Mouse (Mus musculus) heart, embryonic 10.5 days (tissue): ENCODE results near the gene Ank3. TPM values are rescaled to one million over a fixed set of nuclear protein-coding genes. Genes with fewer than 3 reads are reported as not detected.

Experiments
- DNase-seq: peaks from one replicate; pipeline ENCODE4 v3.0.0-alpha.2; 2017; ENCODE audit warnings: low spot score
- H3K27ac ChIP-seq: fragments of 300-500 bp; sonication (generic); 2 replicates; pipeline ENCODE4 v1.5.1; 2016; ENCODE audit warnings: mild to moderate bottlenecking
- H3K27me3 ChIP-seq: fragments of 300-500 bp; sonication (generic); 2 replicates; pipeline ENCODE4 v1.6.1; 2016; ENCODE audit warnings: mild to moderate bottlenecking; ENCODE audit not compliant: poor library complexity, insufficient read depth, severe bottlenecking
- H3K36me3 ChIP-seq: fragments of 300-500 bp; sonication (generic); 2 replicates; pipeline ENCODE4 v1.6.1; 2016; ENCODE audit warnings: mild to moderate bottlenecking, moderate library complexity
- H3K4me1 ChIP-seq: fragments of 300-500 bp; sonication (generic); 2 replicates; pipeline ENCODE4 v1.6.1; 2016; ENCODE audit warnings: mild to moderate bottlenecking
- H3K4me3 ChIP-seq: fragments of 300-500 bp; sonication (generic); 2 replicates; pipeline ENCODE4 v1.5.1; 2016; ENCODE audit warnings: mild to moderate bottlenecking, moderate library complexity
- H3K9me3 ChIP-seq: fragments of 300-500 bp; sonication (generic); 2 replicates; pipeline ENCODE4 v1.6.1; 2016; ENCODE audit warnings: mild to moderate bottlenecking, moderate library complexity
- WGBS: fragments of 180-500 bp; shearing (Covaris S2); methylation state at CpG from one replicate; pipeline ENCODE4 v1.1.7; 2016; 5-methylcytosine and 5-hydroxymethylcytosine counted together
- polyA plus RNA-seq: library from polyadenylated mRNA; unstranded; fragments of >200 nt; fragmentation: Nextera tagmentation; extraction: Ambion mirVana; gene quantifications from 2 replicates; pipeline ENCODE4 v1.2.1, GENCODE M21; 2016

The Ank3 gene
- polyA plus RNA-seq, 1 experiment from 2014 or later: 54.8 TPM

DNA sequence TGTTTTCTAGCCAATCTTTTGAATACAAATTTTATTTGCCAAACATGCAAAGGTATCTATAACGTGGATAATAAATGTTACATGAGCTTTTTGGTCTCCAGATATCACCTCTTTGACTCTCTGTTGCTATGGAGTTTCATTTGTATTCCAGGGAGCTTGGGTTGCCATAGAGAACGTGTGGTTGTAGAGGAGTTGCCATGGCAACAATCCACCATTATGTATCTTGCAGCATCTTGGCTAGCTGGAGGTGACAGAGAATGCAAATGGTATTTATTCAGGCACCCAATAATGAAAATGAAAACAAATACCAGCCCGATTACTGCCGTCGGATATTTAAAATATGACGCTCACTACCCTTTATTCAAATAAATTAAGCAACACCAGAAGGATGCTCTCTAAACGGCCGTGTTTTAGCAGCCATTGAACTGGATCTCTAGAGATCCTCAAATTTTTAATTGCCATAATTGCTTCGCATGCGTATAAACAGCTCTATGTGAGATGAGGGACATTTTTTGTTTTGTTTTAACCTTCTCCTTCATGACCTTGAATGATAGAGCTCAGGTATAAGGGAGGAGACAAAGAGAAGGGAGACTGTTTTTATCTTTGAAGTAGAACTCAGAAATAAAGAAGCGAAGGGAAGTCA lies 67.1 kb downstream of the Ank3 start:
- no peaks in the 10 kb centered on the region for H3K27me3 ChIP-seq
- no peak overlapping the region for H3K4me3 ChIP-seq
- H3K4me1 ChIP-seq: peaks cover 3% of the 10 kb centered on the region; the same call in 1 of the 2 replicates
- H3K36me3 ChIP-seq: no peaks in the 10 kb centered on the region
- DNase-seq: no peak
- no peaks in the 10 kb centered on the region for H3K9me3 ChIP-seq
- WGBS: 79% methylated on average over 11 of the region's 11 CpGs
- H3K27ac ChIP-seq: no peak overlapping the region

DNA sequence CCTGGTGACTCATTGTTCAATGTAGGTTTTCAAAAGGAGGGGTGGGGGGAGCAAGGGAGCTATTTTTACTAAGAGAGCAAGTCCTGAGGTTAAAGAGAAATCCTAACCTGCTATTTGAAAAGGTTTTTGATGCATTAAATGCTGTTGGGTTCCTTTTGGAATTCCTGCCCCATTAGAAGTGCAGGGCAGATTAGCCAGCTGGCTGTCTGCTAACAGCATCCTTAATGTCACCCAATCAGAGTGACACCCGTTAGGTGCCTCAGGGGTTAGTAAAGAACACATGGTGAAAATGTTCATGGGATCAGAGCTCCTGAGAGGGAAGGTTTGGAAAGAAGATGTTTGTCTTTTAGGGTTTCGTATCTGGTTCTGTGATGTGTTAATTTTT lies 67.6 kb downstream of the Ank3 start:
- Histone ChIP-seq H3K27ac (no peak overlapping the region), H3K9me3 (no peaks in the 10 kb centered on the region), H3K36me3 (no peaks in the 10 kb centered on the region), H3K27me3 (no peaks in the 10 kb centered on the region), H3K4me1 (peaks cover 3% of the 10 kb centered on the region; the same call in 1 of the 2 replicates), H3K4me3 (no peak overlapping the region)
- DNase-seq: no peak
- WGBS: 60% methylated on average over 2 of the region's 2 CpGs

DNA sequence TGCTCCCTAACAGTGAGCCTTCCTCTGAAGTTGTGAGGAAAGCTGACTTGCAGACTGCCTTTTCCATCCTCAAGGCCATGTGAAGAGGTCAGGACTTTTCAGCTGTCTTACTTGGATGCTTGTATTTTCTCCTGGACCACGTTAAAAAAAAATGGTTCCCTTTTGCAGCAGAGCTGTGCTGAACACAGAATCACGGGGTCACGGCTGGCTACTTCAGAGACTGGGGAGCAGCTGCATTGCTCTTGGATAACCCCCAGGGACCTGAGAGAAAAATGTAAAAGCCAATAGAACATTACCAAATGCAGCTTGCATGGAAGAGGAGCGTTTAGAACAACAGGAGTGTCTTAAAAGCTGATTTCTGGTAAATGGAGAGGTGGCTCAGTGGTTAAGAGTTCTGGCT lies 68.0 kb downstream of the Ank3 start:
- Histone ChIP-seq H3K9me3 (no peaks in the 10 kb centered on the region), H3K27me3 (no peaks in the 10 kb centered on the region), H3K36me3 (no peaks in the 10 kb centered on the region), H3K4me1 (peaks cover 3% of the 10 kb centered on the region; the same call in 1 of the 2 replicates), H3K4me3 (no peak overlapping the region), H3K27ac (no peak overlapping the region)
- WGBS: 68% methylated on average over 4 of the region's 4 CpGs
- no peak for DNase-seq

DNA sequence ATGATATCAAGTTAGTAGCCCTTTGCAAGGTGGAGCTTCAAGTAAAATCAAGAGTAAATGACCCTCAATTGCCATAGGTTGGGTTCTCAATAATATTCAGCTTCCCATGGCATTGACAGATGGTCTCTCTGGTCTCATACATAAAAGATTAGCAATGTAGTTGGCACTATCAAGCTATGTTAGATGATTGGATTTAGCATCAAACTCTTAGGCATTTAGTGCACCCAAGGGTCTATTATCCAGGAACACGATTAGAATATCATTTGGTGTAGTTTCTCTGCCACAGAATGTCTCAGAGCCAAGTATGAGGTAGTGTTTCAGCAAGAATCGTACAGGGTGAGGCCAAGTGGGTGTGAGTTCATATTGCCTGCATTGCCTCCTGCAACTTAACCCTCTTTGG lies 68.6 kb downstream of the Ank3 start:
- no peaks in the 10 kb centered on the region for H3K27me3 ChIP-seq
- no peaks in the 10 kb centered on the region for H3K9me3 ChIP-seq
- H3K4me3 ChIP-seq: no peak overlapping the region
- H3K27ac ChIP-seq: no peak overlapping the region
- no peak for DNase-seq
- H3K4me1 ChIP-seq: peaks cover 3% of the 10 kb centered on the region; the same call in 1 of the 2 replicates
- H3K36me3 ChIP-seq: no peaks in the 10 kb centered on the region
- WGBS: 77% methylated on average over 2 of the region's 2 CpGs

DNA sequence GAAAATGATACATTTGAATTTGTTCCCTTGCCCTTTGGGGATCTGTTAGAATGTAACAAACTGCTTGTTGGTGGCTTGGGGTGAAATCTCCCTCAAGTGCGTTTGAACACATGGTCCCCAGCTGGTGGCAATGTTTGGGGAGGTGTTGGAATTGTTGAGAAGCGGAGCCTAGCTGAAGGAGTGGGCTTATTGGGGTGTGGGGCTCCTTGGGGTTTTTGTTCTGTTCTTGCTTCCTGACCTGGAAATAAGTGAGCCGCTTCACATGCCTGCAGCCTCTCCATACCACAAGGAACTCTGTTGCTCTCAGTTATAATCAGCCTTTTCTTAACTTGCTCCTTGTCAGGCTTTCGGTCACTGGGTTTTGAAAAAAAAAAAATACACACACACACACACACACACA lies 73.3 kb downstream of the Ank3 start:
- WGBS: 68% methylated on average over 4 of the region's 4 CpGs
- no peak overlapping the region for H3K27ac ChIP-seq
- DNase-seq: no peak
- no peaks in the 10 kb centered on the region for H3K27me3 ChIP-seq
- H3K9me3 ChIP-seq: no peaks in the 10 kb centered on the region
- no peak overlapping the region for H3K4me3 ChIP-seq
- H3K4me1 ChIP-seq: 0 out of 2 replicates have a peak, but pooled peaks cover 3% of the 10 kb centered on the region
- H3K36me3 ChIP-seq: no peaks in the 10 kb centered on the region

DNA sequence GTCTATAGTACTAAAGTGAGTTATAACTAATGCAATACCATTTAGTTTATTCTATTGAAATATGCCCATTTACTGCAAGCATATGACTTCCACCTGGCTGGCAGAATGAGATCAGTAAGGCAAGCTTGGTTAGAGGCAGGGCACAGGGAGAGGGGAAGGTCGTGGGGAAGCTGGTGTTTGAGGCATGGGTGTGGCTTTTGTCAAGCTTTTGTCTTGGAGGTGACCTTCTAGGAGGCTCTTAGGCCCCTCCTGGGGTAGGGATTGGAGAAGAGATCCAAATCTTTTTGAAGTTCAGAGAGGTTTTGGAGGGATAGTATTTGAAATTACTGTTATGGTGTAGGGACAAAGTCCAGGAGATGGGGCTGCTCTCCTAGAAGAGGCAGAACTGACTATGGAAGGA lies 78.3 kb downstream of the Ank3 start:
- 0 out of 2 replicates have a peak, but pooled peaks cover 3% of the 10 kb centered on the region for H3K4me1 ChIP-seq
- no peaks in the 10 kb centered on the region for H3K36me3 ChIP-seq
- 0 out of 2 replicates have a peak, but pooled peaks cover 5% of the 10 kb centered on the region for H3K27me3 ChIP-seq
- WGBS: 19% methylated on average over 1 of the region's 1 CpGs
- no peak overlapping the region for H3K4me3 ChIP-seq
- H3K9me3 ChIP-seq: no peaks in the 10 kb centered on the region
- no peak overlapping the region for H3K27ac ChIP-seq
- no peak for DNase-seq

DNA sequence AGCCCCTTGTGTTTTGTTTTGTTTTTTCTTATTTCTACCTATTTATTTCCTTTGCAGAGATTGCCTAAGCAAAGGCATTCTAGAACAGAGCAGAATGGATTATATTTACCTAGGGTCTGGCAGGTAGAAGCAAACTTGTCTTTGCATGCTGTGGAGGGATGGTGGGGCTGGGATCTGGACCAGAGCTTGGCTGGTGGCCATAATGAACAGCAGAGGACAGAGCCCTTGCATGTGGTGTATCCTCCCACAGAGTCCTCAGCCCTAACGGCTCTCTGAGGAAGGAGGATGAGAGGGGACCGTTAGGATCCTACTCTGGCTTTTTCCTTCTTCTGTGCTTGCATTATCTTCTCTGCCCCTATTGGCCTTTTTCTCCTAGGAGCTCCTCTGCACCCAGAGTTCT lies 79.1 kb downstream of the Ank3 start:
- DNase-seq: no peak
- Histone ChIP-seq H3K27ac (no peak overlapping the region), H3K4me3 (no peak overlapping the region), H3K36me3 (no peaks in the 10 kb centered on the region), H3K27me3 (0 out of 2 replicates have a peak, but pooled peaks cover 5% of the 10 kb centered on the region), H3K9me3 (no peaks in the 10 kb centered on the region), H3K4me1 (0 out of 2 replicates have a peak, but pooled peaks cover 3% of the 10 kb centered on the region)
- 52% methylated on average over 2 of the region's 2 CpGs for WGBS

DNA sequence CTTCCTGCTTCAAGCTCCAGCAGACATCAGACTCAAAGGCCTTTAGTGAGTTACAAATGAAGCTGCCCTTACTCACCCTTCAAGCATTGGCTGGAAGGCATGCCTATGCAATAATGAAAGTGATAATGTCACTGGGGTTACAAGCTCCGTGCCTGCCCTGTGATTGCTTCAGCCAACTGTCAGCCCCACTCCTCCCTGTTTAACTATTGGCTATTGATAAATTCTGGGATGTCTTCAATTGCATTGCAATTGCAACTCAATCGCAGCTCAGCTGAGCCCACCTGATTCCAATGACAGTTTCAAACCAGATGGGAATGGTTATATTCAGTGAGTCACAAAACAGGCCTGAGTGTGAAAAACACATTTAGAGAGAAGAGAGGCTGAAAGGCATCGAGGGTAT lies 80.3 kb downstream of the Ank3 start:
- DNase-seq: no peak
- H3K4me1 ChIP-seq: 0 out of 2 replicates have a peak, but pooled peaks cover 3% of the 10 kb centered on the region
- 0 out of 2 replicates have a peak, but pooled peaks cover 5% of the 10 kb centered on the region for H3K27me3 ChIP-seq
- H3K27ac ChIP-seq: no peak overlapping the region
- no peaks in the 10 kb centered on the region for H3K9me3 ChIP-seq
- no peak overlapping the region for H3K4me3 ChIP-seq
- H3K36me3 ChIP-seq: no peaks in the 10 kb centered on the region
- 58% methylated on average over 3 of the region's 3 CpGs for WGBS

DNA sequence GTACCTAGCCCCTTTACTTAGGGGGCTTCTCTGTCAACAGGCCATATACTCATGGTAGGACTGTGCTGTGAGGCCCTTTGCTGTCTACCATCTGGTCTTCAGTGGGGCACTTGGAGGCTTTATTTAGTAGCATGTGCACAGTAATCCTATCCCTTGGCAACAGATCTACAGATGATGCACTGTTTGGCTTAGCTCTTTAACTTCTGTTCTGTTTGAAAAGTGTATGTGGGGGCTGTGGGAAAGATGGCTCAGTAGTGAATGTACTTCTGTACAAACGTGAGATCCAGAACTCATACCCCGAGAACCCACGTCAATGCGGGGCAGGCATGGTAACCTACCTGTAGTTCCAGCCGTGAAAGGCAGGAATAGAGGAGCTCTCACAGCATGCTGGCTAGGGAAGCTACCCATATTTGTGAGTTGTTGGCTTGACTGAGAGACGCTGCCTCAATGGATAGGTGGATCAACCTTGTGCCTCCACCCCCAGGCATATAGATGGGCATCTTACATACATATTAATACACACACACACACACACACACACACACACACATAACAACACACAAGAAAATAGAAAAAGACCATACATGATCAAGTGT lies 86.7 kb downstream of the Ank3 start:
- no peaks in the 10 kb centered on the region for H3K4me1 ChIP-seq
- no peaks in the 10 kb centered on the region for H3K36me3 ChIP-seq
- 89% methylated on average over 6 of the region's 6 CpGs for WGBS
- no peaks in the 10 kb centered on the region for H3K27me3 ChIP-seq
- no peak overlapping the region for H3K27ac ChIP-seq
- no peak overlapping the region for H3K4me3 ChIP-seq
- no peaks in the 10 kb centered on the region for H3K9me3 ChIP-seq
- DNase-seq: no peak

DNA sequence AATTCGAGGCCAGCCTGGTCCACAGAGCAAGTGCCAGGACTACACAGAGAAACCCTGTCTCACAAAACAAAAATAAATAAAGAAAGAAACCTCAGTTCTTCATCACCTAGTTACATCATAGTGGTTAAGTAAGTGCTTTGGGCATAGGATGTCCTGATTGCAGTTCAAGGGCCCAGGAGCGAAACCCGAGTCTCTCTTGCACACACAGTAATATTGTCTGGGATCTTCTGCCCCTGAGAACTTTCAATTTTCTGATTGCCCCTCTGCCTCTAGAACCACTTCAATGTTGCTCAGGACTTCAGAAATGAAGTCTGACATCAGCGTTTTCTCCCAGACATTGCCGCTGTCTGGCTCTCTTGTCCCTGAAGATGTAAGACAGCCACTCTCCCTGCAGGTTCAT lies 91.6 kb downstream of the Ank3 start:
- Histone ChIP-seq H3K27me3 (no peaks in the 10 kb centered on the region), H3K27ac (no peak overlapping the region), H3K4me3 (no peak overlapping the region), H3K4me1 (no peaks in the 10 kb centered on the region), H3K9me3 (no peaks in the 10 kb centered on the region), H3K36me3 (no peaks in the 10 kb centered on the region)
- 82% methylated on average over 5 of the region's 5 CpGs for WGBS
- DNase-seq: no peak

DNA sequence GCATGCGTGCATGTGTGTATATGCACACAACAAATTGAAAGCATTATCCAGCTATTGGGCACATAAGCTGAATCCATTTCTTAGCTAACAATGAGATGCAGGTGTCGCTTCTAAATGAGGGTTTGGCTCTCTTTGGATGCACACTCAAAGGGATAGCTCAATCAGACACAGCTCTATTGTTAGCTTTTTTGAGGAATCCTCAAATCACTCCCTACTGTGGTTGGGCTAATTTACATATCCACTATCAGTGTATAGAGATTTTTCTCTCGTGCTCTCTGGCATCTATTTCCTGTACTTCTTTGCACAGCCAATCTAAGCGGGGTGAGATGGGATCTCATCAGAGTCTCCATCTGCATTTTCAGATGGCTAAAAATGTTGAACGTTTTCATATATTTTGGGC lies 93.4 kb downstream of the Ank3 start:
- H3K27ac ChIP-seq: no peak overlapping the region
- WGBS: 82% methylated on average over 5 of the region's 5 CpGs
- no peaks in the 10 kb centered on the region for H3K27me3 ChIP-seq
- no peak overlapping the region for H3K4me3 ChIP-seq
- no peaks in the 10 kb centered on the region for H3K36me3 ChIP-seq
- no peak for DNase-seq
- H3K4me1 ChIP-seq: no peaks in the 10 kb centered on the region
- no peaks in the 10 kb centered on the region for H3K9me3 ChIP-seq

DNA sequence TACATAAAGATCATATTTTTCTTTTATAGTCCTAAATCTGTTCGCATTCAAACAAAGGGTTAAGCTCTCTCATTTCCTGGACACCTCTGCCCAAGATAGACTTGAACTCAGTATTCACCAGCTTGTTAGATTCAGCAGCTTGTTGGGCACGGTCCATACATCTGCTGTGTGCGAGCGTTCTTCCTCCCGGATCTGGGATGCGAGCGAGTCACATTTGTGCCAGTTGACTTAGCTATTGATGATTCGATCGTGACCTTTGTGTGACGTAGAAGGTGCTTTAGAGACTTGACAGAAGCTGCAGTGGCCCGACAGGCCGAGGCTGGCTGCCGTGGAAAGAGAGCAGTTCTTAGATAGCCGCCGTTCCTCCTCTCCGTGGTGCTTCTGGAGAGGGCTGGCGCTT lies 98.8 kb downstream of the Ank3 start:
- Histone ChIP-seq H3K4me1 (peaks cover 4% of the 10 kb centered on the region; the same call in 1 of the 2 replicates), H3K4me3 (no peak overlapping the region), H3K9me3 (no peaks in the 10 kb centered on the region), H3K36me3 (no peaks in the 10 kb centered on the region), H3K27ac (no peak overlapping the region), H3K27me3 (no peaks in the 10 kb centered on the region)
- WGBS: 76% methylated on average over 17 of the region's 17 CpGs
- DNase-seq: no peak

DNA sequence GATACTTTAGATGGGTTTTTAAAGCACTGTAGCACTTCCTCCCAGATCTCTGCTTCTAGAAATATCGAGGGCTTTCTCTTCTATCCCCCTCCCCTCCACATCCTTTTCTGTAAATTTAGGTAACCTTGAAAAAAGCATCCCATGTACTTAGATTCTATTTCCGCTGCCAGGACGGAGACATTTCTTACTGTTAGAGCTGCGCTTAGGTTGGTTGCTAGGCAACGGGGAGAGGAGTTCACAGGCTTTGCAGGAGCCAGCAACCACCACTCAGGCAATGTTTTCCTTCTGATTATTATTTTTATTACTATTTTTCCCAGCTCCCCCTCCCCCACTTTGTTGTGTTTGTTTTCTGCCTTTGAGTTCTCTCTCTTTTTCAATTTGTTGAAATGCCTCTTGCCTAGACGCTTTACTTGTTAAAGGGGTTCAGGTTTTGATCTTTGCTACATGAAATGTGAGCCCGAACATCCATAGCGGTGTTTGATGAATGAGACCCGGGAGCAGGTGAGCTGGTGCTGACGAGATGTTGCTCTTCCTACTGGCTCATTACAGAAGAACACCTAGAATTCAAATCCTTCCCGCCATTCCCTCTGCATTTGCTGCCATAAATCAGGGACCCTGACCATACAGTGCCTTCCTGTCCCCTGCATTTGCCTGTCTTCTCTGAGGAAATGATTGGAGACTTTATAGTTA lies 101.7 kb downstream of the Ank3 start:
- H3K9me3 ChIP-seq: no peaks in the 10 kb centered on the region
- H3K4me3 ChIP-seq: no peak overlapping the region
- WGBS: 61% methylated on average over 11 of the region's 11 CpGs
- H3K27me3 ChIP-seq: no peaks in the 10 kb centered on the region
- DNase-seq: no peak
- no peak overlapping the region for H3K27ac ChIP-seq
- peaks cover 4% of the 10 kb centered on the region; the same call in 1 of the 2 replicates for H3K4me1 ChIP-seq
- no peaks in the 10 kb centered on the region for H3K36me3 ChIP-seq
